Mouse (Mus musculus) lung, postnatal 0 days (tissue): ENCODE data around the gene Rprd2. TPM values are rescaled to one million over a fixed set of nuclear protein-coding genes. Genes with fewer than 3 reads are reported as not detected.

Experiments used
- ATAC-seq: fragments of 200-750 bp; cut with Nextera tagmentation; 2 replicates; pipeline ENCODE4 v1.8.0; 2017; ENCODE audit warnings: moderate library complexity
- DNase-seq: peaks from one replicate; pipeline ENCODE4 v3.0.0-alpha.2; 2016; ENCODE audit warnings: low spot score
- H3K27ac ChIP-seq: fragments of 300-500 bp; sonication (generic); 2 replicates; pipeline ENCODE4 v1.5.1; 2014; ENCODE audit warnings: antibody characterized with exemption, mild to moderate bottlenecking, low read length, mixed read lengths
- H3K27me3 ChIP-seq: fragments of 300-500 bp; sonication (generic); replicated peaks from 2 replicates; pipeline ENCODE4 v1.6.1; 2014; ENCODE audit warnings: low read length, mixed read lengths; ENCODE audit not compliant: insufficient read depth
- H3K36me3 ChIP-seq: fragments of 300-500 bp; sonication (generic); 2 replicates; pipeline ENCODE4 v1.6.1; 2014; ENCODE audit warnings: low read length, mixed read lengths; ENCODE audit not compliant: insufficient read depth
- H3K4me1 ChIP-seq: fragments of 300-500 bp; sonication (generic); 2 replicates; pipeline ENCODE4 v1.6.1; 2014; ENCODE audit warnings: antibody characterized with exemption, low read depth, low read length, mixed read lengths; ENCODE audit not compliant: insufficient read depth
- H3K4me2 ChIP-seq: fragments of 300-500 bp; sonication (generic); replicated peaks from 2 replicates; pipeline ENCODE4 v1.6.1; 2014; ENCODE audit warnings: low read depth, mild to moderate bottlenecking, low read length, moderate library complexity, mixed read lengths
- H3K4me3 ChIP-seq: fragments of 300-500 bp; sonication (generic); 2 replicates; pipeline ENCODE4 v1.5.1; 2014; ENCODE audit warnings: low read depth, low read length
- H3K9ac ChIP-seq: fragments of 300-500 bp; sonication (generic); replicated peaks from 2 replicates; pipeline ENCODE4 v1.6.1; 2014; ENCODE audit warnings: low read depth, mild to moderate bottlenecking
- H3K9me3 ChIP-seq: fragments of 300-500 bp; sonication (generic); 2 replicates; pipeline ENCODE4 v1.6.1; 2016; ENCODE audit warnings: low read length, mixed read lengths
- CTCF ChIP-seq: IDR thresholded peaks from 2 replicates; pipeline ENCODE4 v1.5.1; 2016; ENCODE audit warnings: antibody characterized with exemption, mild to moderate bottlenecking
- EP300 ChIP-seq: IDR thresholded peaks from 2 replicates; pipeline ENCODE4 v1.6.1; 2016; ENCODE audit warnings: antibody characterized with exemption, mild to moderate bottlenecking, control low read depth
- WGBS: fragments of 180-500 bp; shearing (Covaris S2); extraction: QIAGEN DNeasy Blood & Tissue Kit; methylation state at CpG from one replicate; pipeline ENCODE4 v1.1.7; 2014; 5-methylcytosine and 5-hydroxymethylcytosine counted together
- polyA plus RNA-seq: library from polyadenylated mRNA; unstranded; fragments of >200 nt; fragmentation: Nextera tagmentation; extraction: Ambion mirVana; gene quantifications from 2 replicates; pipeline ENCODE4 v1.2.1, GENCODE M21; 2015

Gene Rprd2
- polyA plus RNA-seq, 1 experiment from 2014 or later = 14.0 TPM

DNA sequence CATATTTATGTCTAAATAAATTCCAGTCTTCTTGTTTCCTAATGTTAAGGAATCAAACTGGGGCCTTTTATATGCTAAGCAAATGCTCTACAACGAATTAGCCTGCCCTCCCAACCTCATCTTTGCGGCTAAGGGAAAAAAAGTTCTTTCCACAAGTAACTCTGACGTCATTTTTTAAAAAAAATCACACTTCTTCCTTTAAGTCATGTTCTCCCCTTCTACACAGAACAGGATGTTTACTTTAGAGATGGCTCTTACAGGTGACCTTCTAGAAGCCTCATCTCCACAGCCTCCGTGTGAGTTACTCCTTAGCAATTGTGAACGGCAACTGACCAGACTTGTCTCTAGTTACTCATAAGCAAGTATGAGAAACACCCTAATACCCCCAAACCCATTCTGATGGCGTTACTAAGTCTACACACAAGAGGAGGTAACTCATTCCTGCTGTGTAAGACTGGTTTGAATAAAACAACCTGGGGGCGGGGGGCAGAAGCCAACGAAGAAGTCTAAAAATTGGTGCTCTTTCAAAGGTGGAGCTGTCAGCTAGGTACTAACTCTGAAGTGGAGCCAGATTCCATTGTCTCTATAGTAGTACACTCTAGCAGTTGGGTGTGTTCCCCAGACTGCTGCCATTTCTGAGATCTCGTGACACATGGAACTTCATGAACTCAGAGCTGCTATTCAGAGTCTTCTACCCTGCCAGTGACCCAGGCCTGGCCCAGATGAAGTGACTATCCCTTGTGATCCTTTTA lies 60.0 kb downstream of the Rprd2 start:
- no peaks in the 10 kb centered on the region for H3K36me3 ChIP-seq
- no peaks in the 10 kb centered on the region for H3K9me3 ChIP-seq
- no peak overlapping the region for H3K27ac ChIP-seq
- ATAC-seq (no peak), DNase-seq (peak; percentile 72)
- H3K27me3 ChIP-seq = no peaks in the 10 kb centered on the region
- no peak overlapping the region for H3K4me2 ChIP-seq
- H3K4me3 ChIP-seq = no peak overlapping the region
- WGBS = 26% methylated on average over 9 of the region's 9 CpGs
- H3K4me1 ChIP-seq = peaks cover 7% of the 10 kb centered on the region; the same call in 1 of the 2 replicates
- no peak overlapping the region for H3K9ac ChIP-seq
- TF ChIP-seq CTCF (no peak), EP300 (peak; percentile 16; the same call in 1 of the 2 replicates)

DNA sequence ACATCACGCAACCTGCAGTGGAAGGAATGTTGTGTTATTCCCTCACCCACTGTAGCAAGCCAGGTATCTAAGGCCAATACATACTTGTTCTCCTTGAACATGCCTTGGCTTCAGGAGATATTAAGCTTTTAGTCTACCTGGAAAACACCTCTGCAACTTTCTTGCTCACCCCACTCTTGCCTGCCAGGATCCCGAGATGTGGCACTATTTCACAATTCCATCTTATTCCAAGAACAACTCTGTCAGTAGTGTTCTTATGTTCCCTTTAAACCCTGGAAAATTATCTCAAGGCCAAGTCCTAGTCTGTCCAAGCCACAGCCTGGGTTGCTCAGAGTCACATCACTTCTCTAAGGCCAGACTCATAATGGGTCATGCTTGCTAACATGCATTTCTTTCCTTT lies 61.9 kb downstream of the Rprd2 start:
- TF ChIP-seq CTCF = no peak
- peak; percentile 18; the same call in 1 of the 2 replicates for TF ChIP-seq EP300
- peaks cover 7% of the 10 kb centered on the region; the same call in 1 of the 2 replicates for H3K4me1 ChIP-seq
- WGBS = 60% methylated on average over 2 of the region's 2 CpGs
- H3K4me3 ChIP-seq = no peak overlapping the region
- H3K36me3 ChIP-seq = no peaks in the 10 kb centered on the region
- H3K9ac ChIP-seq = no peak overlapping the region
- ATAC-seq = no peak
- DNase-seq = no peak
- no peak overlapping the region for H3K4me2 ChIP-seq
- no peaks in the 10 kb centered on the region for H3K27me3 ChIP-seq
- H3K9me3 ChIP-seq = no peaks in the 10 kb centered on the region
- no peak overlapping the region for H3K27ac ChIP-seq

DNA sequence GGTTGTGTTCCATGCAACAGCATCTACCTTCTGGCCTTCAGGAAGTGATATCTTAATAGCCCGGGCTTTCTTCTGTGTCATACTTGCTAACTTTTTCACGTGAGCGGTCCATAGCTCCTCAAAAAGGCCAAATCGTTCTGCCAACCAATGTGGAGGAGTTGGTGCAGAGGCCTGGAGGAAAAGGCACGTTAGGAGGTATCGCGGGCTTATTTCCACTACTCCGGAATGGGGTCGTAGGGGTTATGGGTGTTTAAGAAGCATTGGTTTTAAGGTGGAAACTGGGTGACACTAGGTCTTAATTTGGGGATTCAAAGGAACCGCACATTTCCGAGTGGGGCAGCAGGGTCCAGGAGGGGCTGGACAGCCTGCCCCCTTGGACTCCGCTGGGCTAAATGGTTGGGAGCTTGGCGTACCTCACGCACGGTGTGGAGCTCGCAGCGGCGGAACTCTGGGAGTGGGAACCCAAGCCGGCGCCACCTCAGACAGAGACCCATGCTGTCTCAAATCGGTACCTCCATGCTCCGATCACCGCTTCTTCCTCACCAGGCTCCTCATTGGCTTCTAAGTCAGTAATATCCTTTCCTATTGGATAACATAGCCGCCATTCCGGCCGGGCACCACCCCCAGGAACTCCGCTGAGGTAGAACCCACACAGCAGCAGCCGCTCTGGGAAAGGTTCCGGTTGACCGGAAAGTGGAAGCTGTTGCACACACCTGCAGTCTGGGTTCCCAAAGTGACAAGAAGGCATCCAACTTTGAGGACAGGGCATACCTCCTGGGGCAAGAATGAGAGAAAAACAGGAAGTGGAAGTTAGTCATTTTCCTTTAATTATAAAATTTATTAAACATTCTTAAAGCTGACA lies 64.1 kb downstream of the Rprd2 start:
- peak overlapping the region; percentile 65 for H3K9ac ChIP-seq
- peak; percentile 99 for ATAC-seq
- peaks cover 5% of the 10 kb centered on the region; the same call in 1 of the 2 replicates for H3K36me3 ChIP-seq
- H3K4me3 ChIP-seq = peak overlapping the region; percentile 82
- peak overlapping the region; percentile 84 for H3K4me2 ChIP-seq
- WGBS = under 1% methylated on average over 30 of the region's 30 CpGs
- peak; percentile 97 for DNase-seq
- peak overlapping the region; percentile 51 for H3K27ac ChIP-seq
- peaks cover 7% of the 10 kb centered on the region; the same call in 1 of the 2 replicates for H3K4me1 ChIP-seq
- TF ChIP-seq CTCF = no peak
- peak; percentile 65 for TF ChIP-seq EP300
- no peaks in the 10 kb centered on the region for H3K27me3 ChIP-seq
- no peaks in the 10 kb centered on the region for H3K9me3 ChIP-seq

DNA sequence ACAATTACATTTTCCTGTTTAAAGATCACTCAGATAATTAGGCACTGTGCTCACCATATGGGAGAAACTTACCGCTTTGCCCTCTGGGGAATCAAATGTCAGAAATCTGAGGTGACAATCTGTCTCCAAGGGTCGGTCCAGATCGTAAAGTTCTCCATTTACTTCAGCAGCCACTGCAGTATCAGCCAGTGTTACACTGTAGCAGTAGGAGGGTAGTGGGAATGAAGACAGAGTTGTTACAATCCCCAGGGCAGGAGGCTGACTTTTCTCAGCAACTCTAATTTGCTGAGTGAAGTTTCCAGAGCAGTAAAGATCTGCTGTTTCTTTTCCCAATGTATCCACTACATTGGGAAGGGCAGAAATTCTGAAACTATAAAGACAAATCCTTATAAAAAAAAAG lies 65.7 kb downstream of the Rprd2 start:
- TF ChIP-seq CTCF = no peak
- no peak for TF ChIP-seq EP300
- H3K27ac ChIP-seq = no peak overlapping the region
- H3K27me3 ChIP-seq = no peaks in the 10 kb centered on the region
- no peaks in the 10 kb centered on the region for H3K9me3 ChIP-seq
- no peak overlapping the region for H3K4me2 ChIP-seq
- WGBS = 85% methylated on average over 3 of the region's 3 CpGs
- peaks cover 7% of the 10 kb centered on the region; the same call in 1 of the 2 replicates for H3K4me1 ChIP-seq
- no peak overlapping the region for H3K9ac ChIP-seq
- H3K36me3 ChIP-seq = peaks cover 10% of the 10 kb centered on the region
- no peak for ATAC-seq
- DNase-seq = no peak
- H3K4me3 ChIP-seq = no peak overlapping the region

DNA sequence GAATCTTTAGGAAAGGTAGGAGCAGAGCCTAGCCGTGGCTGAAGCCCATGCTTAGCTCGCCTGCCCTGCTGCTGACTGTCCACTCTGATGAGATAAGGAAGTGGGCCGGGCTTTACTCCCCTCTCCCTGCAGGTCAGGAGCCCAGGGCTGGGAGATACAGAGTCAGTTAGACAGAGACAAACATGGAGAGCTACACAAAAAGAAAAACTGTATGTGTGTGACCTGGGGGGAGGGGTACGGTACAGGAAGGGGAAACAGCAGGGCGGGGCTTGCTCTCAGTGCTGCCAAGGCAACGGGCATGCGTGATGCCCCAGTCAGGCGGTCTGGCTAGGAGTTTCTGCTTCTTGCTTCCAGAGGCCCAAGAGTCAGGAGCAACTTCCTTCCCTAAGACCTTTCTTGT lies 78.3 kb downstream of the Rprd2 start:
- peak; percentile 69 for DNase-seq
- no peaks in the 10 kb centered on the region for H3K27me3 ChIP-seq
- H3K4me1 ChIP-seq = peaks cover 9% of the 10 kb centered on the region; the same call in 1 of the 2 replicates
- TF ChIP-seq EP300 (no peak), CTCF (no peak)
- no peaks in the 10 kb centered on the region for H3K9me3 ChIP-seq
- 52% methylated on average over 8 of the region's 8 CpGs for WGBS
- H3K36me3 ChIP-seq = peaks cover 21% of the 10 kb centered on the region
- no peak overlapping the region for H3K9ac ChIP-seq
- peak; percentile 68 for ATAC-seq
- no peak overlapping the region for H3K4me2 ChIP-seq
- H3K27ac ChIP-seq = peak overlapping the region; percentile 72; the same call in 1 of the 2 replicates
- H3K4me3 ChIP-seq = no peak overlapping the region
